Mouse (Mus musculus) ovary, adult 18-20 months (tissue): ENCODE measurements at regions not wholly inside any gene's neighbourhood (a gene's known extent, or its start where the extent isn't known, plus 50 kb on each side); places are given as distances from the start of the nearest gene placed in this dataset.
"Not testable (repeated sequence)": the region's sequence is repeated elsewhere in the genome, so short reads cannot be mapped to it uniquely, and the experiment has no call there.

Source experiments
- DNase-seq: peaks from one replicate; pipeline ENCODE4 v3.0.0; 2022; ENCODE audit warnings: low spot score, mixed read lengths

DNA sequence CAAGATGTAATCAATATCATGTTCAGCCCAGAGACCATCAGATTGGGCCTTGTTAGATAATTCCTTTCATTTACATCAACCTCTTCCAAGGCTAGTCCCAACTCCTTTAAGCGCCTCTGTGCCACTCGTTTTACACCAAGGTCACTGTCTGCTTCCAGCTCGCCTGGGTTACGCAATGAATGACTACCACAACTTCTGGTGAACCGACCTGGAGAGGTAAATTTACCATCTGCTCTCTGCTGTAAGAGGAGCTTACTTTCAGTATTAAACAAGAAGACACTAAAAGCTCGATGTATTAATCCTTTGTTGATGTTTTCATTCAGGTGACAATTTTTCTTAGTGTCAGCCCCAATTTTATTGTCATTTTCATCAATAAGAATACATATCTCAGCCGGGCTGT lies 51.7 kb upstream of the Fam174b start:
- no peak for DNase-seq

DNA sequence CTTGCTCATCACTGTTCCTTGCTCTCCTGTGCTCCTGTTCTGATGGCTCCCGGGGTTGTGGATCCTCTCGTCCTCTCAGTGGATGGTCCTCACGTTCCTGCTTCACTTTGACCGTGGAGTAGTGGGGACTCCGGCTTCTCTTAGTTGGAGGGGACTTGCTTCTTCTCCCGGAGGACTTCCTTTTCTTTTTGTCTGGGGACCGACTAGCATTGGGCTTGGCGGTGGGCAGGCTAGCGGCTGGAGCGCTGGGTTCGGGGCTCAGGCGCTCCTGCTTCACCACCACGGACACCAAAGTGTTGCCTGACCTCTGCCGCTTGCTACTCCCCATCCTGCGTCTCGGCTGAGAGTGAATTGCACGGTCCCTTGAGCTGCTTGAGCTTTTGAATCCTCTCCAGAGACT lies 53.9 kb upstream of the Fam174b start:
- DNase-seq = not testable (repeated sequence)

DNA sequence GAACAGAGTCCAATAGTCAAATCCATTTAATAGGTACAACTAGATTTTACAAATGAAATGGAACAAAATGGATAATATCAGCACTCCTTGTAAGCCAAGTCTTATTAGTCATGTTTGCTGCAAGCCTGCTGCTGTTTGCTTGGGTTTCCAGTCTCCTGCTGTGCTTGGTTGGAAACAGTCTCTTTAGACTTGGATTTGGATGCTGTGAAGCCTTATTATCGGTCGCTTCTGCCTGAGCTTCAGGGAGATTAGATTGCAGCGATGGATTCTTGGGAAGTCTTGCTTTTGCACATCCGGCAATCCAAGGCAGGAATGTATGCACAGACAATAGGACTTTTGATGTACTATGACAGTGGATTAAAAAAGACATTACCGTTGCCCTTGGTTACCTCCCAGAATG lies 57.3 kb upstream of the Fam174b start:
- DNase-seq = no peak

DNA sequence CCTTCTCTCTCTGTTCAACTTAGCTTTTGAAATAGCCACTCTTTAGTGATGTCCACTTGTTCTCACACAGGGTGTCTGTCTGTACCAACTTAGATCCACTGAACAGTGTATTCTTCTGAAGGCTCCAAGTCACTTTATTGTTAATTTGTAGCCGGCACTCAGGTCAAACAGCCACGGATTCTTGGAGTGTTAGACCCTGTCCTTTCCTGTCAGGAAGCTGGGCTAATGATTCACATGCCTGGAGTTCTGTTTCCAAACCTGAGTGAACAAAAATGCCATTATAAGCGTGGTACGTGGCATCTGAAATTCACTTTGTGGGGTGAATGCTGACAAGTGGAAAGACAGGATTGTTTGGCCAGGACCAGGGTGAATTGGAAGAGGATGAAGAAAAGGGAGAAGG lies 69.5 kb upstream of the Fam174b start:
- DNase-seq = no peak

DNA sequence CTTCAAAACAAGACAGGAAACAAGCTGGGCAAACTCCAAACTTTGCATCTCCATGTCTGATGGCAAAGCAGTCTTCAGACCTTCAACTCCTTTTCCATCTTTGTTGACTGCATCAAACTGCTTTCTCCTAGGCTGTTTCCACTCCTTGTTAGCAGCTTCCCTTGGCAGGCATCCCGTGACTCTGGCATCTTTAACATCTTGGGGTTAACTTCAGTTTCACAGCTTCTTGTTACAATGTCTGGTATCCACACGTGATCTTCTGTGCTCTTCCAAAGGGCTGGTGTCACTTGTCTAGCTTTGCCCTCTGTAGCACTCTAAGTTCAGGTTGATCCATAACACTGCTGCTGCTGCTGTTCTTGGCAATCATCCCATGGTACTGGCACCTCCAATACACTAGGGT lies 71.3 kb upstream of the Fam174b start:
- DNase-seq = no peak

DNA sequence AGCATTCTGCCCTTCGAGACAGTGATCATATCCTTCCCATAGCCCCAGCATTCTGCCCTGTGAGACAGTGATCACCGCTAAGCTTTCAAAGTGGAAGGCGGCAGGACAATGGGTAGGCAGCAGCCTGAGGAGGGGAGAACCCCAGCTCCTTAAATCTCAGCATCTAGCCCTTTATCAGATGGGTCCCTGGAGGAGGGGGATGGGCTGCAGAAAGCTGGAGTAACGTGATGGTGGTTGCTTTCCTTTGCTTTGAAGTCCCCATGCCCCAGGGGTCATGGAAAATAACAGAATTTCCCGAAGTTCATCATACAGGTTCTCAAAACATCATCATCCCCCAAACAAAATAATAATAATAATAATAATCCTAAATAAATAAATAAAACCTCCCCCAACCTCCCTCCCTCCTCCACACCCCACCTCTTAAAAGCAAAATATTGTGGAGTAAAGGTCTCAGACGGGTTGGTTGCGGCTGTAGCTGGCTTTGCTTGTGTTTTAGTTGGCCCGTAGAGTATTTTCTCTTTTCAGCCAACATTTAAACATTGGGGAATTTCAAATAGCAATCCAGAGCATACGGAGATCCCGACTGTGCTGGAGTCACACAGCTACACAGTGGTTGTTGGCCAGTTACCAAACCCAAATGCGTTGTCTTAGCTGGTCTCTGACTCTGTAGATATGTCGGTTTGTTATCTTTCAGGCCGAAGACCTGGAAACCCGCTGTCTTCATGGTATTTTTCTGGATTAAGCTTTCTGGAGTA lies 73.0 kb upstream of the Fam174b start:
- peak; percentile 26 for DNase-seq

DNA sequence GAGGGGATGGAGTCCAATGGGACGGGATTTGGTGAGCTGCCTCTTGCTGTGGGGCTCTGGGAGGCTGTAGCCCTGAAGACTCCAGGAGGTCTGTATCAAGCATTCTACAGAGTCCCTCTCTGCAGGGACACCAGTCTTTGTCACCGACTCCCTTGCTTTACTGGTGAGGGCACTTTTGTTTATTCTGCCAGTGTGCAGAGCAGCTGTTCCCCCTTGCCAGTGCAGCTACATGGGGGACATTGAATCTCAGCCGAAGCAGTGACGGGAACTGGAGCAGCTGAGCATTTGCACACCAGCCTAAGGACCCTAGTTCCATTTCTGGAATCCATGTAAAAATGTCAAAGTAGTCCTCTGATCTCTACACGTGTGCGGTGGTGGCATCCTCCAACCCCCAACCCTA lies 75.1 kb upstream of the Fam174b start:
- DNase-seq = no peak

DNA sequence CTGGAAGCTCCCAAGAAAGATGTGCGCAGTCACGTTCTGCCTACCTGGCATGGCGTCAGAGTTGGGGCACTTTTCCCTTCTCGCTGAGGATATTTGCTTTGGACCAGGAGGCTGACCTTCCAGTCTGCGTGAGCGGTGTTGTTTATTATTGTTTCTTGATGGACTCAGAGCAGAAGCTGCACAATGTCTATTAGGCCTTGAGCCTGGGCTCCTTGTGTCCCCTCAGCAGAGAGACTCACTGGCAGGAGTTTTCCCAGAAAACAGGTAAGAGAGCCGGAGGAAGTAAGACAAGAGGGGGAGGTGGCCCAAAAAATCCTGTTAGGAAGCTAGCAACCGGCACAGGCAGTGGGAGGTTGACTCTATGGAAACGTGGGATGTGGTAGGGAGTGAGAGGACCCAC lies 77.6 kb upstream of the Fam174b start:
- peak; percentile 22 for DNase-seq

DNA sequence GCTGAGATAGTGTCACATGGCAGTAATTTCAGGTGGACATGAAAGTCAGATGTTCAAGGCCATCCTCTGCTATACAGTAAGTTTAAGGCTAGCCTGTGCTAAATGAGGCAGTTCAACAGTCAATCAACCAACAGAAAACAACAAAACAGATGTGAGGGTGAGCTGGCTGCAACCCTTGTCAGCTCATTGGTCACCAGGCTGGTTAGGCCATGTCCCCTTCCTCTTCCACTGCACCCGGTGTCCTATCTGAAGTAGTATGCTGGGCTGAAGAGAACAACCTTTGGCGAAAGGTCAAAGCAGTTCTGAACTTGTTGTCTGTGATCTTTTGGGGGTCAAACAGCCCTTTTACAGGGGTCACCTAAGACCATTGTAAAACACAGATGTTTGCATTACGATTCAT lies 78.2 kb upstream of the Fam174b start:
- no peak for DNase-seq

DNA sequence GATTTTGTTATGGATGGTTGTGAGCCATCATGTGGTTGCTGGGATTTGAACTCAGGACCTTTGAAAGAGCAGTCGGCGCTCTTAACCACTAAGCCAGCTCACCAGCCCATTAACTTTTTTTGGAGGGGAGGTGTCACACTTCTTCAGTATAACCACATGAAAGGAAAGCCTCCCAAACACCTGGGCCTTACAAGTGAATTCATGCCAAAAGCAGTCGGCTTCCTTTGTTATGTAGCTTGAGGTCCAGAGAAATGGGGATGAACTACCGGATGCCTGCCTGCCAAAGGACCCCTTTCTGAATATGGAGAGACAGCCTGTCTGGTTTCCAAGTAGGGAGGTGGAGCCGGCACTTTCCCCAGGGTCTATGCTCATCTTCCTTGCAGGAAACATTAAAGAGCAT lies 80.6 kb upstream of the Fam174b start:
- DNase-seq = no peak

DNA sequence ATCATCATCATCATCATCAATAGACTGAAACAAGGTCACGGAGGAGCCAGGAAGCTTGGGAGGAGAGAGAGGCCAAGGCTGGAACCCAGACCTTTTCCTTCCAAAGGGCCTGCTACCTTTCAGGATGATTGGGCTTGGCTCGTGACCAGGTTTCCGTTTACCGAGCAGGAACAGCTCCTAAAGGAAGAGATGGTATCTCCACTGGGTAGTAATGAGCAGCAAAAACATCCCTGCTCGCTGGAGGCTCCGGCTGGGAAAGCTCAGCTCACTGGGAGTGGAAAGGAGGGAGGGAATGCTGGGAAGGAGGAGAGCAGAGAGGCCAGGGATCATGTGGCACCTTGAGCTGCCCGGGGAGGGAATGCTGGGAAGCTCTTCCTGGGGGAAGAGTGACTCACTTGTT lies 82.8 kb upstream of the Fam174b start:
- no peak for DNase-seq

DNA sequence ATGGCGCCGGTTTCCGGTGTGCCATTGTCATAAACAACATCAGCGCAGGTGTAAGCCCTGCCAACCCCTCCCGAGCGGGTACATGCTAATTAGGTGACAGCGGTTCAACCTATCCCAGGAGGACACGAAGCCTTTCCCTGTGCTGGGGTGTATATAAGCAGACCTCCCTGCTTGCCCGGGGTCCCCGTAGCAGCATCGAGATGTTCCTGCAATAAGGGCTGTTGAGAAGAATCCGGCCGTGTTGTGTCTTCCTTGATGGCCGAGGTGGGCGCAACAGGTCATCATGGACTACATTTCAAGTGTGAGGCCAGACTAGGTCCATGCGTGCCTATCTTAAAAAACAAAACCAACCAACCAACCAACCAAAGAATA lies 83.7 kb upstream of the Fam174b start:
- DNase-seq = not testable (repeated sequence)

DNA sequence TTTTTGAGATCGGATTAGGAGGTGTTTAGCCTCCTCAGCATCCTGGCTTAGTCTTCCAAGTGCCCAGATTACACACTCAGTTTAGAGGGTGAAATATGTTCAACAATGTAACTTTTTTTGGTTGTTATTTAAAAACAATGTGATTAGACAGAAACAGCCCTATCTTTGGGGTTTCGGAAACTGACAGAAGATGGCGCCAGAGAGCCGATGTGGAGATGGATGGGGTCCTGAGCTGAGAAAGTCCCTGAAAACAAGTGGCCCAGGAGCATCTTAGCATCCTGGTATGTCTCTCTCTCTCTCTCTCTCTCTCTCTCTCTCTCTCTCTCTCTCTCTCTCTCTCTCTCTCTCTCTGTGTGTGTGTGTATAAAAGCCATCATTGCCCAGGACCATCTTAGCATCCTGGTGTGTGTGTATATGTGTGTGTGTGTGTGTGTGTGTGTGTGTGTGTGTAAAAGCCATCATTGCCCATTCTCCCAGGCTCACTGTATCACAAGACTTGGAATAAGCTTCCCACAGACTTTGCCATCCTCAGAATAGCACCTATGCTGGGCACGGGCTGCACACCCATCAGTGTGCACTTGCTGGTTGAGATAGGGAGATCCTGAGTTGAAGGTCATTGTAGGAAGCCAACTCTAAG lies 84.2 kb upstream of the Fam174b start:
- no peak for DNase-seq

DNA sequence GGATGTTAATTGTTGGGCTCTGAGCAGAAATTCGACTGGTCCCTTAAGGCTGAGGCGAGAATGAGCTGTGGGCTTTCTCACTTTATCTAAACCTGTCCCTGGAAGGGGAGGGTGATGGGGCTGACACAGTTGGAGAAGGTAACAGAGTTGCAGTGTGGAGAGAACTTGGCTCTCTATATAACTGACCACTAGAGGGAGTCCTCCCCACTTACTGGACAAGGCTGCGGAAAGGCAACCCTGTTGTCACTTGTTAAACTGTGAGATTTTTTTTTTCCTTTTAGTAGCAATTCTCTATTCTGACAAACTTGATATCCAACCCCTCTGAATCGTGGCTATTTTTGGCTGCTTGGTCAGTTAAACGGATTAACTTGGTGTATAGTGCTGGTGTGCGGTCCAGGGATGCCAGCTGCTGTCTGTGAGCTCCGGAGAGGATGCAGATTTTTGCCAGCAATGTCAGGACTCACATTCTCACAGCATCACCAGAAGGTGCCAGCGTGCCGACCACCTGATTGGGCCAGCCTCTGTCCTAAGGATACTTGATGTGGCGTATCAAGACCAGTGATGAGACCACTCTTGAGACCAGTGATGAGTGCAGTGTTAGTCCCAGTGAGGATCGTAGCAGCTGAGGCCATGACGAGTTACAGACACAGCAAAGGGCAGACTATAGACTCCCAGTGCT lies 85.8 kb upstream of the Fam174b start:
- no peak for DNase-seq

DNA sequence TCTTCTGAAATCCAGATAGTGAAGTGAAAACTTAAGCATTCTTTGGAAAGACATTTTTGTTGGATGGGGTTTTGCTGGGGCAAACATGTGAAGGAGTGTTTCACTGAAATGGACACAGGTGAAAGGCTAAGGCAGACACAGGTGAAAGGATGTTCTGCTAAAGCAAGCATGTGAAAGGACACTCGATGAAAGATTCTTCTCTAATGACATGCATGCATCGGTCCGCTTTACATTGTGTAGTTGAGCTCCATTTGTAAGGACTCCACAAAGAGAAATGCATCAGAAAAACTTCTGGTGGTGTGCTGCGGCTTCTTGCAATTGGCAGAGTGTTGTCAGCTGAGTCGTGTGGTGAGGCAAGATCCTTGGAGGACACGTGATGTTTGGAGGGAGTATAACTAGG lies 89.2 kb upstream of the Fam174b start:
- DNase-seq = no peak

DNA sequence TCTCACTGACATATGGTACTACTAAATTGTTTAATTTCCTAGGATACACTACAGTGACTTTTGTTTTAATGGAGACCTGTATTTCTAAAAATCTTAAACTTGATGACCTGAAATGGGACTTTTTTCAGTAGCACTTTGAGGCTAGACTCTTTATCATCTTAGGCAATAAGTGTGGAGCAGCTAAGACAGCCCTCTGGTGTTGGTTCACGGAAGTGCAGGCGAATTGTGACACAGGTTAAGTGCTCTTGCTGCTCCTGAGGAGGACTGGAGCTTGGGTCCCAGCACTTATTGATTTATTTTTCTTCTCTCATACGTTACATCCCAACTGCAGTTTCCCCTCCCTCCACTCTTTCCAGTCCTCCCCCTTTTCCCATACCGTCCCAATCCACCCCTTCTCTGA lies 92.1 kb upstream of the Fam174b start:
- DNase-seq = peak; percentile 37

DNA sequence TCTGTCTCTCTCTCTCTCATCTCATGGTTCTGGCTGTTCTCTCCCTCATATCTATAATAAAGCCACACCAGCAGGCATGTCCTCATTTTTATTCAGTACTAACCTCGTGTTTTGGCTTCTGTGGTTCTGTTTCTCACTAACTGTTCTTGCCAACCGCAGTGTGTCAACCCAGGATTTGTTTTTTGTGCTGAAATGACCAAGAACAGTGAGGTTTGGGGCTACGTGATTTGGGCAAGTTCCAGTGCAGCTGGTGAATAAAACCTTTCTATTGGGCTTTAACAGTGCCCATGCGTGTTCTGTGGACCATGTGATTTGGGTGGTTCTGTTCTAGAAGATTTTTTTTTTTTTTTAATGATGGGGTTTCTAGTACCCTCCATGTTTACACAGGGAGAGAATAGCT lies 93.0 kb upstream of the Fam174b start:
- DNase-seq = no peak

DNA sequence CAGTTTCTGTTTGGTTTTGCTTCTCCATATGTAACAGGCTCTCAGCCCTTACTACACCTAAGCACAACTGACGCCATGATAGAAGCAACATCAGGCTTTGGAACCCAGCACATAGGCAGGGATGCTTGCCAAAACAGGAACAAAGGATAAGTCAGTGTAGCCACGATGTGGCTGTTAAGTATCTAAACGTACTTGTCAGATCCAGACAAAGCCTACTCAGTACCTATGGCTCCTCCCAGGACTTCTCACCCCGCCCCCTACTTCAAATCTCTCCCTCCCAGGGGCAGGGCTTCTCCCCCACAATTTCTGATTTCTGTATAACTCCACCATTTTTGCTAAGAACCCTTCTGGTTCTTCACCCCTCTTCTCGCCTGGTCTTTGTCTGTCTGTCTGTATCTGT lies 93.4 kb upstream of the Fam174b start:
- no peak for DNase-seq

DNA sequence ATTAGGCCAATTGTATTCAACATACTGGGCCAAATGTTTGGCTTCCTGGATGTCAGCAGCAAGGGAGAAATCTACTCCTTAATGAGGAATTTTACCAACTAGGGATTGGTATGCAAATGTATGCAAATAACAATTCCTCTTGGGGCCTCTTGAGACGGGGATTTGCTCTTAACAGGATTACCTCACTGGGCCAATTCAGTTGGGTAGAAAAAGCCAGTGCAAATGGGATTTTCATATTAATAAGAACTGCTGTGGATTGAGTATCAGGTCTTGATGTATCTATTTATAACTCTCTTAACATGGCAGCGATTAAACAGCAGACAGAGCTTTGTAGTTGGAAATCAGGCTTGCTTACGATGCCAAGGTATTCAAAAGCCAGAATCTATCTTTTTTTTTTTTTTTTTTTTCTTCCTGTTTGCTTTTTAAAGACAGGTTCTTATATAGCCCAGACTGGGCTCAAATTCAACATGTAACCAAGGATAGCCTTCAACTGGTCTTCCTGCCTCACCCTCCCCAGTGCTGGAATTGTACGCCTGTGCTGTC lies 95.7 kb upstream of the Fam174b start:
- no peak for DNase-seq

DNA sequence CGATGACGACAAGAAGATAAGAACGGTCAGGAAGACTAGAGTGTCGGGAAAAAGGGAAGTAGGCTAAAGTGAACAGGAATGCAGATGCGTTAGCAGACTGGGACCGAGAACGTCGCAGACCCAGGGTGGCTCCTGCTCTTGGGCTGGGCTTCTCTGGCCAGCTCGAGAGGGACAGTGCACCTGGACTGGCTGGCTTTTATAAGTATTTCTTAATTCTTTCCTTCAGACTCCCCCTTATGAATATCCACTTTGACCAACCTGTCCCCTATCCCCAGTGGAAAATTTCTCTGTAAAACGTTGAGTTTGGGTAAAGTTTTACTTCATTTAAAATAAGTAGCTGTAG lies 96.1 kb upstream of the Fam174b start:
- DNase-seq = no peak

DNA sequence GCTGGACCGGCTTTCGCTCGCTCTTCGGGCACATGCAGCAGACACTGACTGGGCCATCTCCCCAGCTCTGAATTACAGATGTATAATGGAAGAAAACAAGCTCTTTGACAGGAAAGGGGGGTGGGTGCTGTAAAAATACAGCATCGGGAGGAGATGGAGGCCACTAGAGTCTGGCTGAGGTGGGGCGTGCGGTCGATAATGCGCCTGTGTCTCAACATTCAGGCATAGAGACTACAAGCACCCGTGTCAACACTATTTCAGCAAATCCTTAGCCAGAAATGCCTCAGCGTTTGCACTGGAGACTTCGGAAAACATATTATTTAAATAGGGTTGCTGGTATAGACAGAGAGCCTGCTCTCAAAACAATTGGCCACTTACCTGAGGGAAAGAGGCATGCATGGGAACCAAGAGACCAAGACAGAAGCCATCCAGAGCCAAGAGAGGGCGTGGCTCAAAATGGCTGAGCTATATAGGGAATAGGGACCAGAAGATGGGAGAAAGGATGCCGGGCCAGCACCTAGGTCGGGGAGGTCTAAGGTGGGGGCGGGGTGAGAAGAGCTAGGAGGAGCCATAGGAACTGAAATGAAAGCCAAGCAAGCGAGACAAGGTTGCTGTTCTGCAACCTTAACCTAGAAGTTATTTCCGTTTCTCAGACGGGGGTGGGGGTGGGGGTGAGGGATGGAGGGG lies 96.7 kb upstream of the Fam174b start:
- no peak for DNase-seq

DNA sequence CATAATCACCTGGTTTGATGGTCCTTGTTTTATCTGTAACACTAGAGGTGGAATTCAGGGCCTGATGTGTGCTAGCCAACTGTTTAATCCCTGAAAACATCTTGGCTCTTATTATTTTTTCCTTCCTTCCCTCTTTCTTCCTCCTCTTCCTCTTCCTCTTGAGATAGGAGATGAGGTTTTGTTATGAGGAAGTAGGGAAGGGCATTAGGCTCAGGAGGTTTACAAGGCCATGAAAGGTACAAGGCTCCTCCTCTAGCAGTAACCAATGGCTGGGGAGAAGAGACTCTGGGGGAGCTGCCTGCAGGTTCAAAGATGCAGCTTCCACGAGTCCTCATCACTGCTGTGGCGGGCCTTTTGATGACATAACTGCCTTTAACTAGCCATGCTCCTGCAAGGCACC lies 98.6 kb upstream of the Chd2 start:
- DNase-seq = no peak

DNA sequence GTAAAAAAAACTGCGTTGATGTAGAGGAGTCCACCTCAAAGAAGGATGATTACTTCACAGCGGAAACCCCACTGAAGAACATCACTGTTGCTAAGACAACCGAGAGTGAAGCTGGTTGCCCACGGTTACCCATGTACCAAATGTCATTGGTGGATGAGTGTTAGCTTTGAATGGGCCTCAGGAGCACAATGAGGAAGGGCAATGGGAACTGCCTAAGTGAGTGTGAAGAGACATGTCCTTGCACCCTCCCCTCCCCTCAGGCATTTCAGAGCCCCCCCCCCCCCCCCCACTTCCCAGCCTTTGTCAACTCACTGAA lies 96.1 kb upstream of the Chd2 start:
- no peak for DNase-seq
